Mouse (Mus musculus): ENCODE data around the gene Ninj2.

DNA sequence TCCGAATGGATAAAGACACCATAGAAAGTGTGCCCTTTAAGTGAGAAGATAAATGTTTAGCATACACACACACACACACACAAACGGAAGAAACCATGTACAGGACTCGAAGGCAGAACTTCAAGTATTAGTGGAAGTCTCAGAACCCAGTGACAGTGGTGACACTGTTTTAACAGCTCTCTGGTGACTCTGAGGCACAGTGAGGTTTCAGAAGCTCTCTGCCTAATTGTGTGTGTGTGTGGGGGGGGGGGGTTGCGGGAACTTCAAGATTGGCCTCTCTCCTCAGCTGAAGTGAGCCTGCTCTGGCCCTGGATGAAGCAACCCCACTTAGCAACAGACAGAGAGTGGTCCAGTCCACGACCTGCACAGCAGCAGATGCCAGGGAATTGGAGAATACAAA is 14.4 kb downstream of the Ninj2 start:
- TF ChIP-seq CTCF (IDR thresholded peaks at IDR 0.05; ENCODE audit: low read depth, low read length) (no peak), GATA1 (IDR thresholded peaks at IDR 0.05; ENCODE audit: borderline replicate concordance, low read length) (no peak), POLR2AphosphoS5 (IDR thresholded peaks at IDR 0.05; ENCODE audit: insufficient replicate concordance, low read depth, low read length) (no peak), GATA2 (IDR thresholded peaks at IDR 0.05; ENCODE audit: borderline replicate concordance, low read depth, low read length) (no peak)

Data from G1E (cell line).